Mouse (Mus musculus): Measurements from ENCODE around the gene Pon3. TPM values are rescaled to one million over a fixed set of nuclear protein-coding genes. Genes with fewer than 3 reads are reported as not detected.

The Pon3 gene
- polyA plus RNA-seq, 1 experiment from 2014 or later = 3.7 TPM

DNA sequence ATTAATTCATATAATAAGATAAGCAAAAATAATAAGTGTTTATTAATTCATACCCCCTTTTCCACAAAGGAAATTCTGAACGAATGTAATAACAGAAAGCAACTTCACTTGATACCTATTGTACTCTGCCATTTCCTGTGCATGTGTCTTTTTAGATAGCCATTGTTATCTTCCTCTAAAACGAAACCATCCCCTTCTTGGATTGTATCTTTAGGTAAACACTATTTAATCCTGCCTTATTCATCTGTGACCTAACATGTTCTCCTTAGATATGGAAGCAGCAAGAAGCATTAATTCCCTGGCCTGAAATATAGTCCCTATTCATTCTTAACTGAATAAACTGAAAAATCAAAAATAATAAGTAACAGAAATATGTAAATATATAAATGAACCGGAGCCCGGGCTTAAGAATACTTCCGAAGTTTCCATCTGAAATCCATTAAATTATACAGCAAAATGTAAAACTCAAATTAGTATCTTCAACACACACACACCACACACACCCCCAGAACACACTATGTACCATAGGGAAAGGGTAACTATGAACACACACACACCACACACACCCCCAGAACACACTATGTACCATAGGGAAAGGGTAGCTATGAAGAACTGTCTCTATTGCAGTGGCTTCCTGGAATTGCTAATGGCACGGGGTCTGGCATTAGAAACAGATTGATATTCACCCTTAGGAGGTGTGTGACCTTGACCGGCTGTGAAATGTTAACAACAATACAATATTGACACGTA lies 7.3 kb upstream of the Pon3 start:
- Histone ChIP-seq H3K4me2 (ENCODE audit: low read length) (no peak overlapping the region), H3K27me3 (ENCODE audit: control insufficient read depth, insufficient read depth, low read length) (no peaks in the 10 kb centered on the region), H3K4me3 (replicated peaks; ENCODE audit: low read depth, low read length) (no peak overlapping the region), H3K36me3 (ENCODE audit: control insufficient read depth, insufficient read depth, low read length) (no peaks in the 10 kb centered on the region), H3K4me1 (ENCODE audit: control insufficient read depth, insufficient read depth, low read length) (no peaks in the 10 kb centered on the region), H3K9ac (replicated peaks; ENCODE audit: low read length) (no peak overlapping the region), H3K27ac (replicated peaks; ENCODE audit: low read depth, low read length) (no peak overlapping the region), H3K9me3 (ENCODE audit: control insufficient read depth, low read length) (no peaks in the 10 kb centered on the region)
- no peak for DNase-seq
- no peak for ATAC-seq (ENCODE audit: low FRiP score, low TSS enrichment)
- 82% methylated on average over 8 of the region's 8 CpGs for WGBS

DNA sequence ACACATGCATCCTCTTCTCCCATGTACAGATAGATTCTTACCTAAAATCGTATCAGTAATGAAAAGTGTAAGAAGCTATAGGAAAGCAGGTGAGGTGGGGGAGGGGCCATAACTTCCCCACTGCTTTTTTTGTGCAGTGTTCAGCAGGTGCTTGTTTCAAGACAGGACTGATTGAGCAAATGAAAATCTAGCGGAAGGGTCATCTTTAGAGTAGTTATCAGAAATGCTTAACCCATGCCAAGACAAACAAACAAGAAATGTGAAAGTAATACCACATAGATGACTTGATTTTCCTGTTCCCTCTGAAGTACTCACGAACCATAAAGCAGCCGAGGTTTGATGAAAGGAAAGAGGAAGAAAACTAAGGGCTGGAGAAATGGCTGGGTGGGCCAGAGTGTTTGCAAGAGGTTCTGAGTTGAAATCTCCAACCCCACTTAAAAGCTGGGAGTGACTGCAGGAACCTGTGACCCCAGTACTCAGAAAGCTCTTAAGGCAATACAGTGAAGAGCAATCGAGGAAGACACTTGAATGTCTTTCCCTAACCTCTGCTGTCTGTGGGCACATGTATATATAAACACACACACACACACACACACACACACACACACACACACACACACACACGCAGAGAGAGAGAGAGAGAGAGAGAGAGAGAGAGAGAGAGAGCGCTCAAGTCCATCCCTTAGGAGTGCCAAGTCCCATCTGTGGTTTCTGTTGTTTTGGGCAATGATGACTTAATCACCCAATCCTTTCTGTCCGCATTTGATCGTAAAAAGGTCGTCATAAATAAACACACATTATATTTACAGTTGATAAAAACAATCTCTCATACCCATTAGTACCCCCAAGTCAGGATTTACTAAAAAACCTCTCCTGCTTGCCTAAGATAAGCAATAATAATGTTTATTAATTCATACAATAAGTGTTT lies 6.5 kb upstream of the Pon3 start:
- 84% methylated on average over 10 of the region's 10 CpGs for WGBS
- Histone ChIP-seq H3K4me2 (ENCODE audit: low read length) (no peak overlapping the region), H3K9ac (replicated peaks; ENCODE audit: low read length) (no peak overlapping the region), H3K27me3 (ENCODE audit: control insufficient read depth, insufficient read depth, low read length) (no peaks in the 10 kb centered on the region), H3K36me3 (ENCODE audit: control insufficient read depth, insufficient read depth, low read length) (no peaks in the 10 kb centered on the region), H3K4me3 (replicated peaks; ENCODE audit: low read depth, low read length) (no peak overlapping the region), H3K9me3 (ENCODE audit: control insufficient read depth, low read length) (no peaks in the 10 kb centered on the region), H3K4me1 (ENCODE audit: control insufficient read depth, insufficient read depth, low read length) (no peaks in the 10 kb centered on the region), H3K27ac (replicated peaks; ENCODE audit: low read depth, low read length) (no peak overlapping the region)
- no peak for ATAC-seq (ENCODE audit: low FRiP score, low TSS enrichment)
- DNase-seq = no peak

- no peaks in the 10 kb centered on the region for H3K27me3 ChIP-seq (ENCODE audit: control insufficient read depth, insufficient read depth, low read length)
- H3K4me2 ChIP-seq (ENCODE audit: low read length) = no peak overlapping the region
- H3K36me3 ChIP-seq (ENCODE audit: control insufficient read depth, insufficient read depth, low read length) = no peaks in the 10 kb centered on the region
- ATAC-seq (ENCODE audit: low FRiP score, low TSS enrichment) (no peak), DNase-seq (no peak)
- WGBS = 73% methylated on average over 6 of the region's 6 CpGs
- no peak overlapping the region for H3K9ac ChIP-seq (replicated peaks; ENCODE audit: low read length)
- peaks cover 7% of the 10 kb centered on the region; the same call in 1 of the 2 replicates for H3K4me1 ChIP-seq (ENCODE audit: control insufficient read depth, insufficient read depth, low read length)
- no peak overlapping the region for H3K4me3 ChIP-seq (replicated peaks; ENCODE audit: low read depth, low read length)
- H3K27ac ChIP-seq (replicated peaks; ENCODE audit: low read depth, low read length) = no peak overlapping the region
- H3K9me3 ChIP-seq (ENCODE audit: control insufficient read depth, low read length) = no peaks in the 10 kb centered on the region
These were observed 795 bp downstream of the Pon3 start for GRCm38 (mm10) chr6:5255291-5255690.

DNA sequence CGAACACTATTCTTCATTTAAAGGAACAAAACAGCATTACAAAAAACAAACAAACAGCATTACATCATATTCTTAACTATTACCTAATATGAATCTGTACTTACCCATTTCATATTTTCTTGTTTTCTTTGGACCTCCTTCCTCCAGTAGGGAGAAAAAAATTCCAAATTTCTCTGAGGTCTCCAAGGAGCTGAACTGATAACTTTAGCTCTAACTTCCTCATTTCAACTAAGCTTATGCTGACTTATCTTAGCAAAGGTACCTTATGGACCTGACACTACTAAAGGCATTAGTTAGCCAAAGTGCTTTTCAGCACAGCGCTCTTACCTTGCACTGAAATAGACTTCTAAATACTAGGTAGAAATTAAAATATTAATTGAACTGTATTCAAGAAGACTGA lies 1.2 kb downstream of the Pon3 start:
- Histone ChIP-seq H3K27me3 (ENCODE audit: control insufficient read depth, insufficient read depth, low read length) (no peaks in the 10 kb centered on the region), H3K36me3 (ENCODE audit: control insufficient read depth, insufficient read depth, low read length) (no peaks in the 10 kb centered on the region), H3K9ac (replicated peaks; ENCODE audit: low read length) (no peak overlapping the region), H3K4me1 (ENCODE audit: control insufficient read depth, insufficient read depth, low read length) (peaks cover 7% of the 10 kb centered on the region; the same call in 1 of the 2 replicates), H3K9me3 (ENCODE audit: control insufficient read depth, low read length) (no peaks in the 10 kb centered on the region), H3K4me2 (ENCODE audit: low read length) (no peak overlapping the region), H3K27ac (replicated peaks; ENCODE audit: low read depth, low read length) (no peak overlapping the region), H3K4me3 (replicated peaks; ENCODE audit: low read depth, low read length) (no peak overlapping the region)
- ATAC-seq (ENCODE audit: low FRiP score, low TSS enrichment) (no peak), DNase-seq (no peak)
- 98% methylated on average over 2 of the region's 2 CpGs for WGBS

- Histone ChIP-seq H3K27me3 (ENCODE audit: control insufficient read depth, insufficient read depth, low read length) (no peaks in the 10 kb centered on the region), H3K9me3 (ENCODE audit: control insufficient read depth, low read length) (no peaks in the 10 kb centered on the region), H3K9ac (replicated peaks; ENCODE audit: low read length) (no peak overlapping the region), H3K36me3 (ENCODE audit: control insufficient read depth, insufficient read depth, low read length) (no peaks in the 10 kb centered on the region), H3K4me2 (ENCODE audit: low read length) (no peak overlapping the region), H3K27ac (replicated peaks; ENCODE audit: low read depth, low read length) (no peak overlapping the region), H3K4me1 (ENCODE audit: control insufficient read depth, insufficient read depth, low read length) (no peaks in the 10 kb centered on the region), H3K4me3 (replicated peaks; ENCODE audit: low read depth, low read length) (no peak overlapping the region)
- DNase-seq (no peak), ATAC-seq (ENCODE audit: low FRiP score, low TSS enrichment) (no peak)
- WGBS = 92% methylated on average over 6 of the region's 6 CpGs
These were observed 10.2 kb downstream of the Pon3 start for GRCm38 (mm10) chr6:5245926-5246325.

DNA sequence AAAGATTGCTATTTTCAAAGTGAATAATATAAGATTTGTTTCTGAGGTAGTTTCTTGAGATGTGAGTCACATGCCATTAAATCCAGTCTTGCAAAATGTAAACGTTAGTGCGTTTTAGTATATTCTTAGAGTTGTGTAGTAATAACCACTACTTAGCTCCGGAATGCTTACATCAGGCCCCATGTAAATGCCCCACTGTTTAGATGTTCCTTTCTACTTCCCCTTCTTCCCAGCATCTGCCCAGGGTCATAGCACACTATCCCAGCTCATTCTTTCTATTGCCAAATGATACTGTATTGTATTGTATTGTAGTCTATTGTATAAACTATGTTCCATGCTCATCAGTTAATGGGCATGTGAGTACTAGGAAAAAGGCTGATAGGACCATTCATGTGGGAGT lies 17.3 kb downstream of the Pon3 start:
- ATAC-seq (ENCODE audit: low FRiP score, low TSS enrichment) = no peak
- no peak for DNase-seq
- Histone ChIP-seq H3K9ac (replicated peaks; ENCODE audit: low read length) (no peak overlapping the region), H3K27ac (replicated peaks; ENCODE audit: low read depth, low read length) (no peak overlapping the region), H3K4me2 (ENCODE audit: low read length) (no peak overlapping the region), H3K4me1 (ENCODE audit: control insufficient read depth, insufficient read depth, low read length) (no peaks in the 10 kb centered on the region), H3K36me3 (ENCODE audit: control insufficient read depth, insufficient read depth, low read length) (no peaks in the 10 kb centered on the region), H3K9me3 (ENCODE audit: control insufficient read depth, low read length) (no peaks in the 10 kb centered on the region), H3K4me3 (replicated peaks; ENCODE audit: low read depth, low read length) (no peak overlapping the region), H3K27me3 (ENCODE audit: control insufficient read depth, insufficient read depth, low read length) (no peaks in the 10 kb centered on the region)
- WGBS = 94% methylated on average over 3 of the region's 3 CpGs

DNA sequence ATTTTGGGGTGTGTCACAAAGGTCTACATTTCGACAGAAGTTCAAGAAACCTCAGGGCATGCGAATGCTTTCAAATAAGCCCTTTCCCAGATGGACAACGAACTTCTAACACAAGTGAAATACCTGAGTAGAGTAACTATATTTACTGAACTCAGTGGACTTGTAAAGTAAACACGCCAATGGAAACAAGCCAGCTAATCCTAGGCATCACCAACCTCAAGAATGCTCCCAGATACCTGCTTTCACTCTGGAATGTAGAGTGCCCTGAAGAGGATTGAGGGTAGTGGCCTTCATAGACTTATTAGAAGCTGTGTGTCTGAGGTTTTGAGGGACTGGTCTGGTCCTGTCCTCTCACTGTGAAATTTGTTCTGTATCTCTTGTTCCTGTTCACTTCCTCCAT lies 18.6 kb downstream of the Pon3 start:
- no peak overlapping the region for H3K9ac ChIP-seq (replicated peaks; ENCODE audit: low read length)
- no peaks in the 10 kb centered on the region for H3K9me3 ChIP-seq (ENCODE audit: control insufficient read depth, low read length)
- H3K36me3 ChIP-seq (ENCODE audit: control insufficient read depth, insufficient read depth, low read length) = no peaks in the 10 kb centered on the region
- ATAC-seq (ENCODE audit: low FRiP score, low TSS enrichment) (no peak), DNase-seq (no peak)
- H3K27me3 ChIP-seq (ENCODE audit: control insufficient read depth, insufficient read depth, low read length) = no peaks in the 10 kb centered on the region
- no peak overlapping the region for H3K4me3 ChIP-seq (replicated peaks; ENCODE audit: low read depth, low read length)
- no peak overlapping the region for H3K27ac ChIP-seq (replicated peaks; ENCODE audit: low read depth, low read length)
- 96% methylated on average over 4 of the region's 4 CpGs for WGBS
- H3K4me1 ChIP-seq (ENCODE audit: control insufficient read depth, insufficient read depth, low read length) = no peaks in the 10 kb centered on the region
- no peak overlapping the region for H3K4me2 ChIP-seq (ENCODE audit: low read length)

GRCm38 (mm10) chr6:5236843-5237371 lies 19.2 kb downstream of the Pon3 start:
- H3K36me3 ChIP-seq (ENCODE audit: control insufficient read depth, insufficient read depth, low read length) = no peaks in the 10 kb centered on the region
- H3K4me1 ChIP-seq (ENCODE audit: control insufficient read depth, insufficient read depth, low read length) = no peaks in the 10 kb centered on the region
- WGBS = 76% methylated on average over 8 of the region's 8 CpGs
- no peak overlapping the region for H3K27ac ChIP-seq (replicated peaks; ENCODE audit: low read depth, low read length)
- DNase-seq (no peak), ATAC-seq (ENCODE audit: low FRiP score, low TSS enrichment) (no peak)
- no peaks in the 10 kb centered on the region for H3K27me3 ChIP-seq (ENCODE audit: control insufficient read depth, insufficient read depth, low read length)
- H3K4me3 ChIP-seq (replicated peaks; ENCODE audit: low read depth, low read length) = no peak overlapping the region
- H3K4me2 ChIP-seq (ENCODE audit: low read length) = no peak overlapping the region
- H3K9me3 ChIP-seq (ENCODE audit: control insufficient read depth, low read length) = no peaks in the 10 kb centered on the region
- H3K9ac ChIP-seq (replicated peaks; ENCODE audit: low read length) = no peak overlapping the region
